Mouse (Mus musculus) forebrain, postnatal 0 days (tissue): Measurements from ENCODE around the gene Slc5a6. TPM values are rescaled to one million over a fixed set of nuclear protein-coding genes. Genes with fewer than 3 reads are reported as not detected.

Experiments
- ATAC-seq: fragments of 200-750 bp; cut with Nextera tagmentation; 2 replicates; pipeline ENCODE4 v1.8.0; 2017; ENCODE audit warnings: mild to moderate bottlenecking, moderate library complexity
- DNase-seq: peaks from one replicate; pipeline ENCODE4 v3.0.0-alpha.2; 2015
- H3K27ac ChIP-seq: fragments of 300-500 bp; sonication (generic); 2 replicates; pipeline ENCODE4 v1.5.1; 2014; ENCODE audit warnings: low read depth, mild to moderate bottlenecking, antibody characterized with exemption, low read length, moderate library complexity, mixed read lengths
- H3K27me3 ChIP-seq: fragments of 300-500 bp; sonication (generic); 2 replicates; pipeline ENCODE4 v1.6.1; 2014; ENCODE audit warnings: mild to moderate bottlenecking, low read length, mixed read lengths; ENCODE audit not compliant: insufficient read depth
- H3K36me3 ChIP-seq: fragments of 300-500 bp; sonication (generic); 2 replicates; pipeline ENCODE4 v1.6.1; 2014; ENCODE audit warnings: mild to moderate bottlenecking, moderate library complexity; ENCODE audit not compliant: insufficient read depth
- H3K4me1 ChIP-seq: fragments of 300-500 bp; sonication (generic); 2 replicates; pipeline ENCODE4 v1.6.1; 2014; ENCODE audit warnings: antibody characterized with exemption; ENCODE audit not compliant: insufficient read depth
- H3K4me2 ChIP-seq: fragments of 300-500 bp; sonication (generic); 2 replicates; pipeline ENCODE4 v1.6.1; 2014; ENCODE audit warnings: low read depth, mild to moderate bottlenecking, moderate library complexity
- H3K4me3 ChIP-seq: fragments of 300-500 bp; sonication (generic); 2 replicates; pipeline ENCODE4 v1.5.1; 2014; ENCODE audit warnings: low read depth, low read length, mixed read lengths
- H3K9ac ChIP-seq: fragments of 300-500 bp; sonication (generic); 2 replicates; pipeline ENCODE4 v1.6.1; 2014; ENCODE audit warnings: mild to moderate bottlenecking
- H3K9me3 ChIP-seq: fragments of 300-500 bp; sonication (generic); 2 replicates; pipeline ENCODE4 v1.6.1; 2016; ENCODE audit warnings: low read length
- CTCF ChIP-seq: sonication (generic); IDR thresholded peaks from 2 replicates; pipeline ENCODE4 v1.5.1; 2016; ENCODE audit warnings: antibody characterized with exemption, control low read depth, low read depth
- WGBS: fragments of 180-500 bp; shearing (Covaris S2); extraction: QIAGEN DNeasy Blood & Tissue Kit; methylation state at CpG from one replicate; pipeline ENCODE4 v1.1.7; 2014; 5-methylcytosine and 5-hydroxymethylcytosine counted together
- polyA plus RNA-seq: library from polyadenylated mRNA; unstranded; fragments of >200 nt; fragmentation: Nextera tagmentation; extraction: Ambion mirVana; gene quantifications from 2 replicates; pipeline ENCODE4 v1.2.1, GENCODE M21; 2015
- total RNA-seq: library from RNA; depleted of rRNA; stranded (reverse); fragments of >200 nt; gene quantifications from 2 replicates; pipeline ENCODE4 v1.2.3, GENCODE M21; 2014

Slc5a6 gene
- total and polyA plus RNA-seq, 2 experiments from 2014 or later = 22.2 to 28.3 TPM

DNA sequence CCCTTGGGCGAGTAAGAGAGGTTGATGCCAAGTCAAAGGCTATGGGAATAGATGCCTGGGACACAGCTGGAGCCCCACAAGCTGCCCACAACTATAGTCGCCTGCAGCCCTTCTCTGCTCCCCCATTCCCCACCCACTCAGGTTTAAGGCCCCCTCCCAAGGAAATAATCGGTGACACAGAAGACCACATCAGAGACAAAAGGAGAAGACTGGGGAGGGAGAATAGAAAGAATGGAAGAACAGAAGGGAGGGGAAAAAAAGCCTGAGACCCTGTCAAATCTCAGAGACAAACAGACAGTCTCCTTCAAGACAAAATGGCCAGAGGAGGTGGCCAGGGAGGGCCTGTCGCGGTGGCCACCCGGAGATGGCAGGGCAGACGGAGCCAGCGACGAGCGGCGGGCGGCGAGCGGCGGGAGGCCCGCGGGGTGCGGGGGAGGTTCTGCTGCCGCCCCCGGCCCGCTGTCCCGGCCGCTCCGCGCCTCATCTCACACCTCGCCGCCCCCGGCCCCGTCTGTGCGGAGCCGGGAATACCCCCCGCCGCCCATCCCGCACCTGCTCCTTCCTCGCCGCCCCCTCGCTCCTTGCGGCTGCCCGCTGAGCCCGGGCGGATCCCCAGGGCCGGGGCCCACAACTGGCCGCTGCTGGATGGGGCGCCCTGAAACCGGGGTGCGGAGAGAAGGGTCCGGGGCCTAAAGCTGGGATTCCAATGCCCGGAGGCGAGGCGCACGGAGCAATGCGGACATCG, 43.7 kb upstream of the Slc5a6 start:
- 3% methylated on average over 37 of the region's 53 CpGs for WGBS
- no peaks in the 10 kb centered on the region for H3K9me3 ChIP-seq
- no peaks in the 10 kb centered on the region for H3K36me3 ChIP-seq
- no peak overlapping the region for H3K27ac ChIP-seq
- H3K4me3 ChIP-seq = peak overlapping the region; percentile 32
- H3K27me3 ChIP-seq = peaks cover 57% of the 10 kb centered on the region
- DNase-seq = peak; percentile 29
- no peak for ATAC-seq
- H3K4me2 ChIP-seq = peak overlapping the region; percentile 55
- TF ChIP-seq CTCF = no peak
- peaks cover 13% of the 10 kb centered on the region; the same call in 1 of the 2 replicates for H3K4me1 ChIP-seq
- H3K9ac ChIP-seq = peak overlapping the region; percentile 22; the same call in 1 of the 2 replicates

GRCm38 (mm10) chr5:31087131-31087530, 38.4 kb upstream of the Slc5a6 start:
- H3K4me1 ChIP-seq = no peaks in the 10 kb centered on the region
- no peaks in the 10 kb centered on the region for H3K36me3 ChIP-seq
- peaks cover 20% of the 10 kb centered on the region for H3K27me3 ChIP-seq
- H3K27ac ChIP-seq = no peak overlapping the region
- H3K4me2 ChIP-seq = no peak overlapping the region
- no peak overlapping the region for H3K9ac ChIP-seq
- no peak overlapping the region for H3K4me3 ChIP-seq
- ATAC-seq = no peak
- no peak for DNase-seq
- WGBS = 72% methylated on average over 2 of the region's 2 CpGs
- TF ChIP-seq CTCF = no peak
- H3K9me3 ChIP-seq = no peaks in the 10 kb centered on the region

DNA sequence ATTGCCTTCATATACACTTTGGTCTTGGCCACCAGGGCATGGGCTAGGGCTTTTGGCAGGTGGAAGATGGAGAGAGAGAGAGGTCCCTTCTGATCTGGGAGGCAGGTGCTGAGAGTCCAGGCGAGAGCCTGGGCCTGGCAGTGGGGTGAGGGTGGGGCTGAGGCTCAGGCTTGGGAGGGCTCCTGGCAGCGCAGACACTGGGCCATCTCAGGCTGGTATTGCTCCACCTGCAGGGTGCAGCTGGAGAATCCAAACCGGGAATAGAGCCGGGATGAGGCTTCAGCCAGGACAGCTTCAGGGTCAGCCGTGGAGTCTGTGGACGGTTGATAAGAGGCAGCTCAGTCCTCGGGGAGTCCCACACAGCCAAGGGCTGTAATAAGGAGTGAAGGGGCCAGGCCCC, 37.9 kb upstream of the Slc5a6 start:
- no peak overlapping the region for H3K4me2 ChIP-seq
- no peak overlapping the region for H3K4me3 ChIP-seq
- H3K27ac ChIP-seq = no peak overlapping the region
- DNase-seq (no peak), ATAC-seq (no peak)
- no peak overlapping the region for H3K9ac ChIP-seq
- no peaks in the 10 kb centered on the region for H3K9me3 ChIP-seq
- no peaks in the 10 kb centered on the region for H3K36me3 ChIP-seq
- peaks cover 15% of the 10 kb centered on the region for H3K27me3 ChIP-seq
- no peaks in the 10 kb centered on the region for H3K4me1 ChIP-seq
- WGBS = 34% methylated on average over 7 of the region's 7 CpGs
- TF ChIP-seq CTCF = no peak

- Histone ChIP-seq H3K9ac (no peak overlapping the region), H3K9me3 (no peaks in the 10 kb centered on the region), H3K36me3 (peaks cover 2% of the 10 kb centered on the region), H3K4me2 (no peak overlapping the region), H3K27me3 (no peaks in the 10 kb centered on the region), H3K27ac (no peak overlapping the region), H3K4me3 (no peak overlapping the region), H3K4me1 (no peaks in the 10 kb centered on the region)
- peak; percentile 13; the same call in 1 of the 2 replicates for ATAC-seq
- 8% methylated on average over 8 of the region's 8 CpGs for WGBS
- TF ChIP-seq CTCF = no peak
- DNase-seq = no peak
These were observed 35.2 kb upstream of the Slc5a6 start for GRCm38 (mm10) chr5:31083949-31084348.

DNA sequence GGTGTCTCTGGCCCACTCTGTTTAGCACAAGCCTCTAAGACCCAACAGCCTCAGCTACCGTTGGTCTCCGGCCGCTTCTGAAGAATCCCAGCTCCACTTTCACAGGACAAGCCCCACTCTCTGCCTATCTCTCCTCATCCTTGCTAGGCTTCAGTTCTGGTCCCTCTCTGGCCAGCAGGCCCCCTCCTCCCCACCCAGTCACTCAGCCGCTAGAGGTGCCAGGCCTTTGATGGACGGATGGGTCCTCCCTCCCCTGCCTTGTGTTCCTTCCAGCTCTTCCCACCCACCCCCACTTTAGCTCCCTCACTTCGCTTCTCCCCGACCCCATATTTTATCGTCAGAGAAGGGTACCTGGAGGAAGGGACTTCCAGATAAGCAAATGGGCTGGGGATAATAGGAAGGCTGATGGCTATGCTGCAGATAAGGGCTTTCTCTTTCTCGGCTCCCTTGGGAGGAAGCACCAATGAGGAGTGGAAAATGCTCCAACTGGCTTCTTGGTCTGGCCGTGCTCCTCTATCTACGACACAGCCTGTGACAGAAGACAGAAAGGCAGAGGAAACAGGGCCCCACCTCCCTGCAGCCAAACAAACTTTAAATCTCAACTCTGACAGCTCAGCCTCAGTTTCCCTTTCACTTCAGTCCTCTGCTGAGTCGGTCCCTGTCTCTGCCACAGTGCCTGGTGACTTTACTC, 34.4 kb upstream of the Slc5a6 start:
- Histone ChIP-seq H3K27ac (no peak overlapping the region), H3K9me3 (no peaks in the 10 kb centered on the region), H3K36me3 (peaks cover 10% of the 10 kb centered on the region), H3K9ac (no peak overlapping the region), H3K4me3 (no peak overlapping the region), H3K4me2 (no peak overlapping the region), H3K4me1 (no peaks in the 10 kb centered on the region), H3K27me3 (no peaks in the 10 kb centered on the region)
- ATAC-seq = 0 out of 2 replicates have a peak, but pooled peaks have one; percentile 1
- 40% methylated on average over 12 of the region's 12 CpGs for WGBS
- TF ChIP-seq CTCF = no peak
- no peak for DNase-seq

DNA sequence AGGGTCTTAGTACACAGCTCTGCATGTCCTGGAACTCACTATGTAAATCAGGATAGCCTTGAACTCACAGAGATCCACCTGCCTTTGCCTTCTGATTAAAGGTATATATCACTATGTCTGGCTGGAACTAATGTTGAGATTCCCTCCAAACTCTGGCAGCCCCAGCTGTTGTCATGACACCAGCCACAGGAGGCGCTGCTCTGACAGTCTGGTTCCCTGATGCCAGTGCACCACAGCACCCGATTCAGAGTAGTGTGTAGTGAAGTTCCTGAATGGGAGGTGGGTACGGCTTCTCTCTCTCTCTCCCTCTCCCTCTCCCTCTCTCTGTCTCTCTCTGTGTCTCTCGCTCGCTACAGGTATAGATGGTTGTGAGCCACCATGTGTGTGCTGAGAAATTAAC, 33.6 kb upstream of the Slc5a6 start:
- Histone ChIP-seq H3K9me3 (no peaks in the 10 kb centered on the region), H3K4me3 (no peak overlapping the region), H3K4me2 (no peak overlapping the region), H3K9ac (no peak overlapping the region), H3K27ac (no peak overlapping the region), H3K27me3 (no peaks in the 10 kb centered on the region), H3K4me1 (no peaks in the 10 kb centered on the region), H3K36me3 (peaks cover 18% of the 10 kb centered on the region)
- DNase-seq (peak; percentile 64), ATAC-seq (peak; percentile 67)
- peak; percentile 72 for TF ChIP-seq CTCF
- WGBS = 13% methylated on average over 5 of the region's 5 CpGs

DNA sequence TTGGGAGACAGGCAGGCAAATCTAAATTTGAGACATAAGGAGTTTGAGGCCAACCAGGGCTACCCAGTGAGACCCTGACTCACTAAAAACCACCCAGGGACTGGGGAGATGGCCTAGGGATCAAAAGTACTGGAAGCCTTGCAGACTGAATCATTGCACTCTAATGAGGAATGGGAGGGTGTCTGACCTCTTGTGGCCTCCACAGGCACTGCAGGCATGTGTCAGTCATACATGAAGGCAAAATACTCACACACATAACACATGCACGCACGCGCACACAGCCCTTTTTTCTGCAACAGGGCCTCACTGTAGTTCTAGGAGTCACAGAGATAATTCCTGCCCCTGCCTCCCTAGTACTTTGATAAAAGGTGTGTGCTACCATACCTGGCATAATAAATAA, 32.7 kb upstream of the Slc5a6 start:
- Histone ChIP-seq H3K4me1 (no peaks in the 10 kb centered on the region), H3K9ac (no peak overlapping the region), H3K36me3 (peaks cover 27% of the 10 kb centered on the region), H3K27ac (no peak overlapping the region), H3K9me3 (no peaks in the 10 kb centered on the region), H3K27me3 (no peaks in the 10 kb centered on the region), H3K4me2 (no peak overlapping the region), H3K4me3 (no peak overlapping the region)
- peak; percentile 24; the same call in 1 of the 2 replicates for ATAC-seq
- no peak for DNase-seq
- WGBS = 78% methylated on average over 3 of the region's 3 CpGs
- TF ChIP-seq CTCF = peak; percentile 74
